Mouse (Mus musculus) MEL (cell line): ENCODE results near the gene Spats2. TPM values are rescaled to one million over a fixed set of nuclear protein-coding genes. Genes with fewer than 3 reads are reported as not detected.

Source experiments
- DNase-seq: peaks from one replicate; pipeline ENCODE4 v3.0.0; 2011; ENCODE audit warnings: low read depth, low spot score
- H3K27ac ChIP-seq: 2 replicates; pipeline ENCODE4 v1.5.1; 2012; ENCODE audit warnings: low read depth, mild to moderate bottlenecking, control low read depth, low read length, moderate library complexity; ENCODE audit not compliant: control insufficient read depth
- H3K27me3 ChIP-seq, 2 experiments: fragments of 150-350 bp in 1 of 2; sonication (generic) in 1 of 2; 2 replicates each; pipeline ENCODE4 v1.6.1; 2012; ENCODE audit warnings: low read length in 2 of 2, mild to moderate bottlenecking in 2 of 2, improper control_type of control experiment in 1 of 2, moderate library complexity in 1 of 2; ENCODE audit not compliant: insufficient read depth in 2 of 2, control insufficient read depth in 1 of 2
- H3K36me3 ChIP-seq, 2 experiments: 2 replicates each; pipeline ENCODE4 v1.6.1; 2012 to 2014; ENCODE audit warnings: low read length in 2 of 2, improper control_type of control experiment in 1 of 2, inconsistent platforms in 1 of 2, mild to moderate bottlenecking in 1 of 2; ENCODE audit not compliant: insufficient read depth in 2 of 2, control insufficient read depth in 1 of 2
- H3K4me1 ChIP-seq, 2 experiments: fragments of 150-350 bp in 1 of 2; sonication (generic) in 1 of 2; 2 replicates each; pipeline ENCODE4 v1.6.1; 2012; ENCODE audit warnings: low read length in 2 of 2, improper control_type of control experiment in 1 of 2, mild to moderate bottlenecking in 1 of 2; ENCODE audit not compliant: insufficient read depth in 2 of 2, control insufficient read depth in 1 of 2
- H3K4me3 ChIP-seq, 2 experiments: fragments of 150-350 bp in 1 of 2; sonication (generic) in 1 of 2; 2 replicates each; pipeline ENCODE4 v1.5.1; 2012; ENCODE audit warnings: low read depth in 2 of 2, low read length in 2 of 2, mild to moderate bottlenecking in 2 of 2, moderate library complexity in 2 of 2, control low read depth in 1 of 2, improper control_type of control experiment in 1 of 2; ENCODE audit not compliant: control insufficient read depth in 1 of 2, insufficient read depth in 1 of 2
- H3K79me2 ChIP-seq: 2 replicates; pipeline ENCODE4 v1.6.1; 2012; ENCODE audit warnings: mild to moderate bottlenecking, low read length, moderate library complexity; ENCODE audit not compliant: control insufficient read depth, poor library complexity, insufficient read depth
- H3K9ac ChIP-seq: 2 replicates; pipeline ENCODE4 v1.6.1; 2012; ENCODE audit warnings: low read depth, mild to moderate bottlenecking, control low read depth, low read length, moderate library complexity; ENCODE audit not compliant: control insufficient read depth, poor library complexity, severe bottlenecking
- H3K9me3 ChIP-seq: fragments of 150-350 bp; sonication (generic); replicated peaks from 2 replicates; pipeline ENCODE4 v1.6.1; 2012; ENCODE audit warnings: mild to moderate bottlenecking, low read length, improper control_type of control experiment, moderate library complexity; ENCODE audit not compliant: insufficient read depth
- BHLHE40 ChIP-seq: IDR thresholded peaks from 2 replicates; pipeline ENCODE4 v1.6.1; 2012; ENCODE audit warnings: low read depth, mild to moderate bottlenecking, inconsistent platforms, low read length, improper control_type of control experiment, borderline replicate concordance
- CHD2 ChIP-seq: IDR thresholded peaks from 2 replicates; pipeline ENCODE4 v1.6.1; 2011; ENCODE audit warnings: low read length, improper control_type of control experiment
- CTCF ChIP-seq, 3 experiments: IDR thresholded peaks in 2 of 3; conservative IDR thresholded peaks in 1 of 3; 2 replicates each; pipeline ENCODE4 v1.5.1; 2011 to 2012; ENCODE audit warnings: low read length in 3 of 3, low read depth in 2 of 3, mild to moderate bottlenecking in 2 of 3, improper control_type of control experiment in 1 of 3, inconsistent platforms in 1 of 3, mixed read lengths in 1 of 3, moderate library complexity in 1 of 3; ENCODE audit not compliant: control insufficient read depth in 1 of 3, insufficient read depth in 1 of 3, poor library complexity in 1 of 3, severe bottlenecking in 1 of 3
- E2F4 ChIP-seq: IDR thresholded peaks from 2 replicates; pipeline ENCODE4 v1.6.1; 2011; ENCODE audit warnings: low read depth, low read length, improper control_type of control experiment, borderline replicate concordance
- ELF1 ChIP-seq: IDR thresholded peaks from 2 replicates; pipeline ENCODE4 v1.6.1; 2014; ENCODE audit warnings: low read depth, mild to moderate bottlenecking, inconsistent platforms, low read length, improper control_type of control experiment, moderate library complexity
- ETS1 ChIP-seq: IDR thresholded peaks from 2 replicates; pipeline ENCODE4 v1.6.1; 2012; ENCODE audit warnings: low read depth, mild to moderate bottlenecking, inconsistent platforms, low read length, improper control_type of control experiment, moderate library complexity
- GABPA ChIP-seq: IDR thresholded peaks from 2 replicates; pipeline ENCODE4 v1.6.1; 2012; ENCODE audit warnings: low read depth, mild to moderate bottlenecking, inconsistent platforms, low read length, improper control_type of control experiment, moderate library complexity
- GATA1 ChIP-seq: IDR thresholded peaks from 2 replicates; pipeline ENCODE4 v1.6.1; 2011; ENCODE audit warnings: low read depth, low read length, improper control_type of control experiment
- HCFC1 ChIP-seq: IDR thresholded peaks from 2 replicates; pipeline ENCODE4 v1.6.1; 2012; ENCODE audit warnings: low read depth, mild to moderate bottlenecking, inconsistent platforms, low read length, improper control_type of control experiment, moderate library complexity
- JUND ChIP-seq: IDR thresholded peaks from 2 replicates; pipeline ENCODE4 v1.6.1; 2011; ENCODE audit warnings: low read depth, mild to moderate bottlenecking, improper control_type of control experiment, low read length
- KAT2A ChIP-seq: conservative IDR thresholded peaks from 2 replicates; pipeline ENCODE4 v1.6.1; 2012; ENCODE audit warnings: low read depth, low read length, improper control_type of control experiment, inconsistent platforms
- MAFK ChIP-seq: IDR thresholded peaks from 2 replicates; pipeline ENCODE4 v1.6.1; 2011; ENCODE audit warnings: low read depth, mild to moderate bottlenecking, low read length, improper control_type of control experiment, borderline replicate concordance
- MAX ChIP-seq: IDR thresholded peaks from 2 replicates; pipeline ENCODE4 v1.6.1; 2011; ENCODE audit warnings: low read length, improper control_type of control experiment
- MAZ ChIP-seq: IDR thresholded peaks from 2 replicates; pipeline ENCODE4 v1.6.1; 2012; ENCODE audit warnings: low read depth, mild to moderate bottlenecking, inconsistent platforms, low read length, improper control_type of control experiment
- MXI1 ChIP-seq: IDR thresholded peaks from 2 replicates; pipeline ENCODE4 v1.6.1; 2011; ENCODE audit warnings: mild to moderate bottlenecking, low read depth, low read length, improper control_type of control experiment
- MYC ChIP-seq: IDR thresholded peaks from 2 replicates; pipeline ENCODE4 v1.6.1; 2011; ENCODE audit warnings: low read depth, mild to moderate bottlenecking, low read length, improper control_type of control experiment, moderate library complexity
- NELFE ChIP-seq: IDR thresholded peaks from 2 replicates; pipeline ENCODE4 v1.6.1; 2011; ENCODE audit warnings: low read depth, low read length, improper control_type of control experiment
- NRF1 ChIP-seq: IDR thresholded peaks from 2 replicates; pipeline ENCODE4 v1.6.1; 2014; ENCODE audit warnings: low read depth, mild to moderate bottlenecking, inconsistent platforms, low read length, improper control_type of control experiment, moderate library complexity; ENCODE audit not compliant: poor library complexity, insufficient read depth, severe bottlenecking
- POLR2AphosphoS2 ChIP-seq: IDR thresholded peaks from 2 replicates; pipeline ENCODE4 v1.6.1; 2011; ENCODE audit warnings: low read length, improper control_type of control experiment
- RCOR1 ChIP-seq: IDR thresholded peaks from 2 replicates; pipeline ENCODE4 v1.6.1; 2012; ENCODE audit warnings: low read depth, mild to moderate bottlenecking, inconsistent platforms, low read length, improper control_type of control experiment
- SIN3A ChIP-seq: IDR thresholded peaks from 2 replicates; pipeline ENCODE4 v1.6.1; 2012; ENCODE audit warnings: low read length, improper control_type of control experiment, inconsistent platforms
- TAL1 ChIP-seq: IDR thresholded peaks from 2 replicates; pipeline ENCODE4 v1.6.1; 2012; ENCODE audit warnings: mild to moderate bottlenecking, inconsistent platforms, low read length, moderate library complexity, mixed read lengths
- TCF12 ChIP-seq: IDR thresholded peaks from 2 replicates; pipeline ENCODE4 v1.6.1; 2014; ENCODE audit warnings: low read depth, mild to moderate bottlenecking, inconsistent platforms, low read length, improper control_type of control experiment, moderate library complexity
- UBTF ChIP-seq: IDR thresholded peaks from 2 replicates; pipeline ENCODE4 v1.6.1; 2012; ENCODE audit warnings: low read depth, mild to moderate bottlenecking, inconsistent platforms, low read length, improper control_type of control experiment, moderate library complexity, borderline replicate concordance; ENCODE audit not compliant: insufficient read depth
- USF1 ChIP-seq: IDR thresholded peaks from 2 replicates; pipeline ENCODE4 v1.6.1; 2014; ENCODE audit warnings: low read depth, mild to moderate bottlenecking, inconsistent platforms, low read length, improper control_type of control experiment, moderate library complexity
- USF2 ChIP-seq, 2 experiments: IDR thresholded peaks; 2 replicates each; pipeline ENCODE4 v1.6.1; 2011 to 2012; ENCODE audit warnings: improper control_type of control experiment in 2 of 2, low read length in 2 of 2, borderline replicate concordance in 1 of 2, inconsistent platforms in 1 of 2, low read depth in 1 of 2, mild to moderate bottlenecking in 1 of 2; ENCODE audit not compliant: insufficient read depth in 1 of 2
- ZMIZ1 ChIP-seq: IDR thresholded peaks from 2 replicates; pipeline ENCODE4 v1.6.1; 2012; ENCODE audit warnings: low read depth, mild to moderate bottlenecking, inconsistent platforms, low read length, improper control_type of control experiment, moderate library complexity
- polyA plus RNA-seq, 2 experiments: library from polyadenylated mRNA; stranded (reverse) in 1 of 2; unstranded in 1 of 2; fragments of >175 nt in 1 of 2; fragments of >200 nt in 1 of 2; gene quantifications; 2 replicates each; pipeline versions ENCODE4 v1.2.1 to v1.2.4; 2012; ENCODE audit warnings: low replicate concordance in 2 of 2, low read depth in 1 of 2; ENCODE audit not compliant: insufficient read length in 2 of 2, insufficient read depth in 1 of 2, missing spikeins in 1 of 2
- total RNA-seq: library from RNA; depleted of rRNA; stranded (reverse); fragments of 300-350 nt; gene quantifications from 2 replicates; pipeline ENCODE4 v1.2.3, GENCODE M21; 2012

Gene Spats2
- total and polyA plus RNA-seq, 3 experiments, result 8.2 to 24.5 TPM; not detected in 1

- DNase-seq, result no peak
- Histone ChIP-seq H3K27ac (no peak overlapping the region), H3K9me3 (no peaks in the 10 kb centered on the region), H3K9ac (no peak overlapping the region), H3K36me3 (peaks cover 0 to 8% of the 10 kb centered on the region in 2 experiments; a peak in 2 of 4 replicates), H3K79me2 (peaks cover 1% of the 10 kb centered on the region; the same call in 1 of the 2 replicates), H3K4me3 (no peak overlapping the region), H3K4me1 (peaks cover 3 to 12% of the 10 kb centered on the region in 2 experiments; a peak in 3 of 4 replicates), H3K27me3 (peaks cover 7 to 17% of the 10 kb centered on the region in 2 experiments)
- TF ChIP-seq USF1 (no peak), MAZ (no peak), CTCF (IDR thresholded peaks at IDR 0.05 in 2 of 3, conservative IDR thresholded peaks at IDR 0.05 in 1 of 3; ENCODE audit: control insufficient read depth in 1 of 3, insufficient read depth in 1 of 3, low read depth in 2 of 3, low read length in 3 of 3, poor library complexity in 1 of 3, severe bottlenecking in 1 of 3) (no peak), USF2 (IDR thresholded peaks at IDR 0.05; ENCODE audit: borderline replicate concordance in 1 of 2, insufficient read depth in 1 of 2, low read depth in 1 of 2, low read length in 2 of 2) (no peak), NRF1 (no peak), KAT2A (no peak), MAFK (no peak), E2F4 (no peak), GATA1 (no peak), TCF12 (no peak), MXI1 (no peak), POLR2AphosphoS2 (no peak), SIN3A (no peak), ZMIZ1 (no peak), ETS1 (no peak), TAL1 (no peak), JUND (no peak), NELFE (no peak), BHLHE40 (no peak)
Observed at GRCm38 (mm10) chr15:99225081-99225810, 99.5 kb downstream of the Spats2 start.

DNA sequence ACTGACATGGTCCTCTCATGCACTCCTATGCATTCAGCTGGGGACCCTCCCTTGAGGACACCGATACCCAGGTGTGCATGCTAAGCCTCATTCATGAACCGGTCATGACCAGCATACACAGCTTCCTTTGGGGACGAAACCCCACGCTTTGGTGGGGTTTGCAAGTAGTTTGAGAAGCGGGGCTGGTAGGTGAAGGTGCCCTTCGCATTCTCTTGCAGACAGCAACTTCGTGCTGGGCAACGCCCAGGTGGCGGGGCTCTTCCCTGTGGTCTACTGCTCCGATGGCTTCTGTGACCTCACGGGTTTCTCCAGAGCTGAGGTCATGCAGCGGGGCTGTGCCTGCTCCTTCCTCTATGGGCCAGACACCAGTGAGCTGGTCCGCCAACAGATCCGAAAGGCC lies 100.4 kb downstream of the Spats2 start:
- H3K27ac ChIP-seq, result no peak overlapping the region
- no peak overlapping the region for H3K9ac ChIP-seq
- peaks cover 0 to 7% of the 10 kb centered on the region in 2 experiments; a peak in 2 of 4 replicates for H3K36me3 ChIP-seq
- H3K9me3 ChIP-seq, result no peaks in the 10 kb centered on the region
- H3K79me2 ChIP-seq, result peaks cover 1% of the 10 kb centered on the region; the same call in 1 of the 2 replicates
- peaks cover 3 to 11% of the 10 kb centered on the region in 2 experiments; a peak in 3 of 4 replicates for H3K4me1 ChIP-seq
- H3K27me3 ChIP-seq, result peaks cover 7 to 15% of the 10 kb centered on the region in 2 experiments
- no peak overlapping the region for H3K4me3 ChIP-seq
- no peak for TF ChIP-seq SIN3A
- no peak for TF ChIP-seq CHD2
- TF ChIP-seq USF1, result no peak
- no peak for TF ChIP-seq E2F4
- no peak for TF ChIP-seq MAZ
- no peak for TF ChIP-seq HCFC1
- TF ChIP-seq ETS1, result no peak
- no peak for TF ChIP-seq UBTF
- TF ChIP-seq MAFK, result no peak
- no peak for TF ChIP-seq MYC
- TF ChIP-seq GABPA, result no peak
- TF ChIP-seq MXI1, result no peak
- TF ChIP-seq POLR2AphosphoS2, result no peak
- no peak for TF ChIP-seq USF2 (IDR thresholded peaks at IDR 0.05; ENCODE audit: borderline replicate concordance in 1 of 2, insufficient read depth in 1 of 2, low read depth in 1 of 2, low read length in 2 of 2)
- no peak for TF ChIP-seq CTCF (IDR thresholded peaks at IDR 0.05 in 2 of 3, conservative IDR thresholded peaks at IDR 0.05 in 1 of 3; ENCODE audit: control insufficient read depth in 1 of 3, insufficient read depth in 1 of 3, low read depth in 2 of 3, low read length in 3 of 3, poor library complexity in 1 of 3, severe bottlenecking in 1 of 3)
- TF ChIP-seq KAT2A, result no peak
- no peak for TF ChIP-seq ELF1
- no peak for TF ChIP-seq RCOR1
- no peak for TF ChIP-seq MAX
- no peak for DNase-seq
